Mouse (Mus musculus): ENCODE data around the gene Ap1g2. TPM values are rescaled to one million over a fixed set of nuclear protein-coding genes. Genes with fewer than 3 reads are reported as not detected.

The Ap1g2 gene
- polyA plus RNA-seq, 1 experiment from 2014 or later: 15.0 TPM

DNA sequence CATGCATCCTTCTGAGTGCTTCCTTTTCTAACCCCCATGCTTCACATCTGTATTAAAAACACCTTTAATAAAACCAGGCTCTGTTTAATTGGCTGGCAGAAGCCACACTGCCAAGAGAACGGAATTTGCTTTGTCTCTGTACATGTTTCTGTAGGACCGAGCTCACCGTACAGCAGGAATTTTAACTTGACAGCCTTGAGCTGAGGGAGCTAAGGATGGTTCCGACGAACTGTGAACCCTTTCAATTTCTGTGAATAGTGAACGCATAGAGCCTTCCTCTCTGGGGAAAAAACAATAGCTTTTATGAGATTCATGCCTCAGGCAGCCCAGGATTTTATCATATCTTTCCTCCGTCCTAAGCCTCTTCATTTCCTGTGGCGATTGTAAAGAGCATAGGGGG lies 16.0 kb upstream of the Ap1g2 start:
- Histone ChIP-seq H3K27ac (replicated peaks) (no peak overlapping the region), H3K36me3 (no peaks in the 10 kb centered on the region), H3K9me3 (replicated peaks) (no peaks in the 10 kb centered on the region), H3K4me1 (peaks cover 12% of the 10 kb centered on the region), H3K27me3 (ENCODE audit: low read depth, poor library complexity, severe bottlenecking) (peaks cover 15% of the 10 kb centered on the region), H3K4me3 (no peak overlapping the region; the same call in 1 of the 2 replicates)
- no peak for DNase-seq (ENCODE audit: low spot score)
- 66% methylated on average over 8 of the region's 8 CpGs for WGBS

- peak; percentile 83 for DNase-seq (ENCODE audit: low spot score)
- WGBS: 11% methylated on average over 5 of the region's 5 CpGs
- Histone ChIP-seq H3K9me3 (replicated peaks) (no peaks in the 10 kb centered on the region), H3K36me3 (no peaks in the 10 kb centered on the region), H3K27me3 (ENCODE audit: low read depth, poor library complexity, severe bottlenecking) (peaks cover 19% of the 10 kb centered on the region), H3K4me3 (no peak overlapping the region; the same call in 1 of the 2 replicates), H3K27ac (replicated peaks) (no peak overlapping the region), H3K4me1 (peaks cover 16% of the 10 kb centered on the region)
Measured at GRCm38 (mm10) chr14:55121947-55122346, 15.6 kb upstream of the Ap1g2 start.

DNA sequence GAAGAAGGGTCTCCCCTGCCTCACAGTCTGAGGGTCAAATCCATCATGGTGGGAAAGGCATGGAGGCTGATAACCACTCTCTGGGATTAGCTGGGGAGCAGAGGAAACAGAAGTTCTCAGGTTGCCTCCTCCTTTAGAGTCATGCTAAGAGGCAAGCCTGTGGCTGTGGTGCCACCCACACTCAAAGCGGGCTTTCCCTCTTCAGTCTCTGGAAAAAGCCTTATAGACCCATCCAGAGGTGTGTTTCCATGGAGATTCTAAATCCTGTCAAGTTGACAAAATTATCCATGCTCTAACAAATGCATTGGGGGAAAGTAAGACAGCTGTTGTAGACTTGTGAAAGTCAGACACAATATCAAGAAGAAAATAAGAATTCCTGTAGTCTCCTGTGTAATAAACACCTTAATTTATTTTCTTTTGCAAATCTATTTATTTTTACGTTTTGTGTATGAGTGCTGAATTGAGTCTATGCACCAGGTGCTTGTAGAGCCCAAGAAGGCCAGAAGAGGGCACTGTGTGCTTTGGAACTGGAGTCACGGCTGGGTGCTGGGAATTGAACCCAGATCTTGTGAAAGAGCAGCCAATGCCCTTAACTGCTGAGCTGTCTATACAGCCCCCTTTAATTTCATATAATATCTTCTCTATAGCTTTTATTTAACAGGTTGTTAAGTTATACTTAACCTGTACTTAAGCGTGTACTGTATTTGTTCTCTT lies 13.2 kb upstream of the Ap1g2 start:
- Histone ChIP-seq H3K9me3 (replicated peaks) (no peaks in the 10 kb centered on the region), H3K4me3 (no peak overlapping the region), H3K4me1 (peaks cover 39% of the 10 kb centered on the region), H3K36me3 (no peaks in the 10 kb centered on the region), H3K27ac (replicated peaks) (no peak overlapping the region), H3K27me3 (ENCODE audit: low read depth, poor library complexity, severe bottlenecking) (peaks cover 42% of the 10 kb centered on the region)
- no peak for DNase-seq (ENCODE audit: low spot score)
- WGBS: 75% methylated on average over 4 of the region's 4 CpGs

GRCm38 (mm10) chr14:55118852-55119251 lies 12.5 kb upstream of the Ap1g2 start:
- 86% methylated on average over 4 of the region's 4 CpGs for WGBS
- Histone ChIP-seq H3K4me1 (peaks cover 47% of the 10 kb centered on the region), H3K4me3 (no peak overlapping the region), H3K27me3 (ENCODE audit: low read depth, poor library complexity, severe bottlenecking) (peaks cover 50% of the 10 kb centered on the region), H3K36me3 (no peaks in the 10 kb centered on the region), H3K27ac (replicated peaks) (no peak overlapping the region), H3K9me3 (replicated peaks) (no peaks in the 10 kb centered on the region)
- no peak for DNase-seq (ENCODE audit: low spot score)

- no peak for DNase-seq (ENCODE audit: low spot score)
- H3K27ac ChIP-seq (replicated peaks): peak within 1 kb of the TSS; percentile 84
Measured at GRCm38 (mm10) chr14:55116425-55117200, 10.2 kb upstream of the Ap1g2 start, which contains the start of gene Jph4. Jph4 (minus strand) TSS chr14:55116935.

DNA sequence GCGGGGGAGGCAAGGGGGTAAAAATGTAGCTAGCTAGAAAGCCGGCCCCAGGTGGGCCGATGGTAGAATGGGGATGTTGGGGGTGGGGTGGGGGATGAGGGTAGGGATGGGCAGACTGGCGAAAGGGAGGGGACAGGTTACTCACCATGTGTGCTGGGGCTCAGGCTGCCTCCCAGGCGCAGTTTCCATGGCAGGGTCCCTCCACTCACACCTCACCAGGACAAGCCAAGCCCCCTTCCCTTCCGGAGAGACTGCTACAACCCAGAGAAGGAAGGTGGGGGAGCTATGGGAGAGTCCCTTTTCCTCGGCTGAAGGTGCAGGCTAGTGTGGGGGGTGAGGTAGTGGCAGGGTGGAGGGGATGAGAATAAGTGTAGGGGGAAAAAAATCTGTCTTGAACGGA lies 9.5 kb upstream of the Ap1g2 start:
- H3K36me3 ChIP-seq: no peaks in the 10 kb centered on the region
- DNase-seq (ENCODE audit: low spot score): peak; percentile 40
- peaks cover 42% of the 10 kb centered on the region for H3K4me1 ChIP-seq
- peak overlapping the region; percentile 81 for H3K4me3 ChIP-seq
- peaks cover 76% of the 10 kb centered on the region for H3K27me3 ChIP-seq (ENCODE audit: low read depth, poor library complexity, severe bottlenecking)
- H3K9me3 ChIP-seq (replicated peaks): no peaks in the 10 kb centered on the region
- peak overlapping the region; percentile 84 for H3K27ac ChIP-seq (replicated peaks)
- WGBS: 0% methylated on average over 8 of the region's 8 CpGs

More at GRCm38 (mm10) chr14:55116425-55117200, 10.2 kb upstream of the Ap1g2 start, which contains the start of gene Jph4:
- Histone ChIP-seq H3K9me3 (replicated peaks) (no peaks in the 10 kb centered on the region), H3K27me3 (ENCODE audit: low read depth, poor library complexity, severe bottlenecking) (peaks cover 69% of the 10 kb centered on the region), H3K36me3 (no peaks in the 10 kb centered on the region), H3K4me3 (peak within 1 kb of the TSS; percentile 81), H3K4me1 (peaks cover 42% of the 10 kb centered on the region)
- 4% methylated on average over 21 of the region's 21 CpGs for WGBS

- H3K27ac ChIP-seq (replicated peaks): peak overlapping the region; percentile 84
- peak; percentile 68 for DNase-seq (ENCODE audit: low spot score)
- WGBS: under 1% methylated on average over 77 of the region's 78 CpGs
- peaks cover 84% of the 10 kb centered on the region for H3K27me3 ChIP-seq (ENCODE audit: low read depth, poor library complexity, severe bottlenecking)
- H3K9me3 ChIP-seq (replicated peaks): no peaks in the 10 kb centered on the region
- H3K4me3 ChIP-seq: peak overlapping the region; percentile 81
- H3K4me1 ChIP-seq: peaks cover 45% of the 10 kb centered on the region
- no peaks in the 10 kb centered on the region for H3K36me3 ChIP-seq
Measured at GRCm38 (mm10) chr14:55114759-55115701, 8.6 kb upstream of the Ap1g2 start.

- Histone ChIP-seq H3K27ac (replicated peaks) (peak overlapping the region; percentile 84; the same call in 1 of the 2 replicates), H3K4me1 (peaks cover 54% of the 10 kb centered on the region), H3K9me3 (replicated peaks) (no peaks in the 10 kb centered on the region), H3K36me3 (no peaks in the 10 kb centered on the region), H3K27me3 (ENCODE audit: low read depth, poor library complexity, severe bottlenecking) (peaks cover 94% of the 10 kb centered on the region), H3K4me3 (peak overlapping the region; percentile 81)
- 10% methylated on average over 25 of the region's 26 CpGs for WGBS
- peak; percentile 53 for DNase-seq (ENCODE audit: low spot score)
Measured at GRCm38 (mm10) chr14:55113975-55114645, 7.7 kb upstream of the Ap1g2 start.

DNA sequence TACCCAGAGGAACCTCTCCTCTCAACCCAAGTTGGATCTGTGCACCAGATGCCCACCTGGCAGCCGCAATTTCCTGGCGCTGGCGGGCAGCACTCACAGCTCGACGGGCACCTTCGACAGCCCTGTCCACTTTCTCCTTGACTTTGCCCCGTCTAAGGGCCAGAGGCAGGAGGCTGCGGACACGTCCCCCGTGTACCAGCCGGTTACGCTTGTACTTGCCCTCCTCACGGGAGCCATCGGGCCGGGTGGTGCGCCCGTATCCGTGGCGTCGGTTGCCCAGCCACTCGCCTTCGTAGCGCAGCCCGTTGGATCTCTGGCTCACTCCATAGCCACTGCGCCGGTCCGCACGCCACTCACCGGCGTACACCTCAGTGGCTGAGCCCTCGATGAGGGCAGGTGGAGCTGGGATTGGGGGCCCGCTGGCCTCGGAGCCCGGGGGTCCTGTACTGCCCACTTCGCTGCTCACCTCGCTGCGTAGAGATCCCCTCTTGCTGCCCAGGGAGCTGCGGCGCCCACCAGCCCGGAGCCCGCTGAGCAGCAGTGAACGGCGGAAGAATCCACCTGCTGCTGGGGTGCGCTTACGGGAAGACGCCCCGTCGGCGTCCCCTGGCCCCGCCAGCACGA lies 7.1 kb upstream of the Ap1g2 start:
- DNase-seq (ENCODE audit: low spot score): no peak
- no peaks in the 10 kb centered on the region for H3K36me3 ChIP-seq
- H3K27me3 ChIP-seq (ENCODE audit: low read depth, poor library complexity, severe bottlenecking): peaks cover 96% of the 10 kb centered on the region
- H3K4me1 ChIP-seq: peaks cover 61% of the 10 kb centered on the region
- no peaks in the 10 kb centered on the region for H3K9me3 ChIP-seq (replicated peaks)
- H3K27ac ChIP-seq (replicated peaks): no peak overlapping the region
- peak overlapping the region; percentile 81; the same call in 1 of the 2 replicates for H3K4me3 ChIP-seq
- WGBS: 70% methylated on average over 51 of the region's 51 CpGs

DNA sequence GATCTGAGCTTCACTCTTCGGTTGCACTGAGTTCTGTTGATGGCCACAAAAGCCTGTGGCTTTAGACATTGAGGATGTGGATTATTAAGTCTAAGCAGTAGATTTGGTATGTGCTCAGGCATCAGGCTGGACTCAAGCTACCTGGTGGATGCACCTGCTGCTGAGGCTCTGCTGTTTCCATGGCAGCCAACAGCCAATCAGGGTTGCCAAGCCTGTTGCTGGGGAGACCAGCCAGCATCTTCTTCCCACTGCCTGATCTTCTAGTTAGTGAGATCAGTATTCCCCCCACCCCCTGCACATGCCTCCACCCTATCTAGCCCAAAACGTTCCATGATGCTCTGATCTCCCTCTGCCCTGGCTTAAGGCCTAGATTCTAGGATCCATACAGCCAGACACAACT lies 5.3 kb upstream of the Ap1g2 start:
- H3K4me3 ChIP-seq: no peak overlapping the region
- peaks cover 71% of the 10 kb centered on the region for H3K4me1 ChIP-seq
- 82% methylated on average over 2 of the region's 2 CpGs for WGBS
- H3K27ac ChIP-seq (replicated peaks): no peak overlapping the region
- H3K36me3 ChIP-seq: no peaks in the 10 kb centered on the region
- H3K27me3 ChIP-seq (ENCODE audit: low read depth, poor library complexity, severe bottlenecking): peaks cover 94% of the 10 kb centered on the region
- DNase-seq (ENCODE audit: low spot score): no peak
- H3K9me3 ChIP-seq (replicated peaks): no peaks in the 10 kb centered on the region

DNA sequence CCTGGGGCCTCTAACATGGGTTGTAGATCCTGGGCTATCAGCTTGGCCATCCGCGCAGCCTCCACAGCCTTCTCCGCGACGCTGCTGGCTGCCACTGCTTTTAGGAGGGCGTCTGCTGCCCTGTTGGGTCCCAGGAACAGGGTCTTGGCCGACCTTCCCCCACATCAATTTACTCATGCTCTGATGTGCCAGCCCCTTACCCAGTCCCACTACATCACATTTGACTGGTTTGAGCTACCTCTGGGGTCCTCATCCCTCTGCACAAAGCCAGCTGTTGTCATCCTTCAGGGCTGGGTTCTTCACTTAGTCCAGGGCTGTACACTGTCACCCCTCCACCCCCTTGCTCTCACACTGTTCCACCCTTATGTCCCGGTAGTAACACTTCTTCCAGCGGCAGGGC lies 3.7 kb upstream of the Ap1g2 start:
- peaks cover 79% of the 10 kb centered on the region for H3K27me3 ChIP-seq (ENCODE audit: low read depth, poor library complexity, severe bottlenecking)
- 34% methylated on average over 9 of the region's 9 CpGs for WGBS
- H3K9me3 ChIP-seq (replicated peaks): no peaks in the 10 kb centered on the region
- DNase-seq (ENCODE audit: low spot score): no peak
- peaks cover 71% of the 10 kb centered on the region for H3K4me1 ChIP-seq
- no peak overlapping the region for H3K27ac ChIP-seq (replicated peaks)
- H3K36me3 ChIP-seq: no peaks in the 10 kb centered on the region
- H3K4me3 ChIP-seq: no peak overlapping the region

Data from midbrain, embryonic 10.5 days (tissue).